Mouse (Mus musculus) midbrain, embryonic 12.5 days (tissue): Measurements from ENCODE around the gene Rbbp8nl. TPM values are rescaled to one million over a fixed set of nuclear protein-coding genes. Genes with fewer than 3 reads are reported as not detected.

Experiments
- ATAC-seq: fragments of 200-750 bp; cut with Nextera tagmentation; 2 replicates; pipeline ENCODE4 v1.8.0; 2017; ENCODE audit warnings: low read depth, moderate TSS enrichment, moderate library complexity; ENCODE audit not compliant: low FRiP score
- H3K27ac ChIP-seq: fragments of 300-500 bp; sonication (generic); replicated peaks from 2 replicates; pipeline ENCODE4 v1.5.1; 2016; ENCODE audit warnings: mild to moderate bottlenecking
- H3K27me3 ChIP-seq: fragments of 300-500 bp; sonication (generic); 2 replicates; pipeline ENCODE4 v1.6.1; 2016; ENCODE audit warnings: mild to moderate bottlenecking
- H3K36me3 ChIP-seq: fragments of 300-500 bp; sonication (generic); 2 replicates; pipeline ENCODE4 v1.6.1; 2016
- H3K4me1 ChIP-seq: fragments of 300-500 bp; sonication (generic); 2 replicates; pipeline ENCODE4 v1.6.1; 2016
- H3K4me2 ChIP-seq: fragments of 300-500 bp; sonication (generic); replicated peaks from 2 replicates; pipeline ENCODE4 v1.6.1; 2016; ENCODE audit warnings: mild to moderate bottlenecking, moderate library complexity
- H3K4me3 ChIP-seq: fragments of 300-500 bp; sonication (generic); 2 replicates; pipeline ENCODE4 v1.5.1; 2016; ENCODE audit warnings: mild to moderate bottlenecking
- H3K9ac ChIP-seq: fragments of 300-500 bp; sonication (generic); replicated peaks from 2 replicates; pipeline ENCODE4 v1.6.1; 2016; ENCODE audit warnings: mild to moderate bottlenecking, moderate library complexity
- H3K9me3 ChIP-seq: fragments of 300-500 bp; sonication (generic); 2 replicates; pipeline ENCODE4 v1.6.1; 2016; ENCODE audit warnings: mild to moderate bottlenecking
- WGBS: fragments of 180-500 bp; shearing (Covaris S2); methylation state at CpG from one replicate; pipeline ENCODE4 v1.1.7; 2016; 5-methylcytosine and 5-hydroxymethylcytosine counted together
- polyA plus RNA-seq: library from polyadenylated mRNA; unstranded; fragments of >200 nt; fragmentation: Nextera tagmentation; extraction: Ambion mirVana; gene quantifications from 2 replicates; pipeline ENCODE4 v1.2.1, GENCODE M21; 2016

Rbbp8nl gene
- polyA plus RNA-seq, 1 experiment from 2014 or later, result 0.08 TPM

GRCm38 (mm10) chr2:180277773-180278320 is 11.8 kb downstream of the Rbbp8nl start:
- ATAC-seq, result no peak
- peaks cover 15% of the 10 kb centered on the region for H3K4me1 ChIP-seq
- no peak overlapping the region for H3K9ac ChIP-seq
- 72% methylated on average over 8 of the region's 8 CpGs for WGBS
- H3K9me3 ChIP-seq, result no peaks in the 10 kb centered on the region
- no peak overlapping the region for H3K4me3 ChIP-seq
- no peak overlapping the region for H3K27ac ChIP-seq
- H3K36me3 ChIP-seq, result no peaks in the 10 kb centered on the region
- H3K4me2 ChIP-seq, result no peak overlapping the region
- H3K27me3 ChIP-seq, result peaks cover 28% of the 10 kb centered on the region

DNA sequence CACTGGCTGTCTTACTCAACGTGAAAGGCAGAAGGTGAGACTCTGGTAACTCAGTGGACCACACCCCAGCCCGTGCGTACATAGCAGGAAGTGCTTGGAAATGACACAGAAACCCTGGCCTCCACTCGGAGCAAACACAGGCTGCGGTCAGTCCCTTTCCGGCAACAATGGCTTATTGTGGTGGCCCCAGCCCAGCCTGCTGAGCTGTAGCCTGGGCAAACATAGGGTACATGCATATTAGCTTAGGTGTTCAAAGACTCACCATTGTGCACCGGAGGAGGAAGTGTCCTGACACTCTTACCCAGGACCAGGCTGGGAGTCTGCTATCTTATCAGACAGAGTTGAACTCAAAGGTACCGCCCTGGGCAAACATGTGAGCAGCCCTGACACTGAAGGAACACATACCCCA is 12.8 kb downstream of the Rbbp8nl start:
- H3K27ac ChIP-seq, result no peak overlapping the region
- no peak overlapping the region for H3K4me3 ChIP-seq
- no peaks in the 10 kb centered on the region for H3K9me3 ChIP-seq
- no peak overlapping the region for H3K9ac ChIP-seq
- no peak overlapping the region for H3K4me2 ChIP-seq
- H3K4me1 ChIP-seq, result peaks cover 25% of the 10 kb centered on the region
- H3K27me3 ChIP-seq, result peaks cover 28% of the 10 kb centered on the region
- ATAC-seq, result no peak
- WGBS, result 69% methylated on average over 8 of the region's 8 CpGs
- no peaks in the 10 kb centered on the region for H3K36me3 ChIP-seq

GRCm38 (mm10) chr2:180276385-180276784 is 13.3 kb downstream of the Rbbp8nl start:
- H3K9ac ChIP-seq, result no peak overlapping the region
- WGBS, result 61% methylated on average over 4 of the region's 4 CpGs
- H3K4me2 ChIP-seq, result no peak overlapping the region
- H3K4me3 ChIP-seq, result no peak overlapping the region
- H3K36me3 ChIP-seq, result no peaks in the 10 kb centered on the region
- peaks cover 28% of the 10 kb centered on the region for H3K27me3 ChIP-seq
- H3K4me1 ChIP-seq, result peaks cover 29% of the 10 kb centered on the region
- H3K27ac ChIP-seq, result no peak overlapping the region
- no peaks in the 10 kb centered on the region for H3K9me3 ChIP-seq
- ATAC-seq, result no peak

- H3K4me1 ChIP-seq, result peaks cover 34% of the 10 kb centered on the region
- H3K9me3 ChIP-seq, result no peaks in the 10 kb centered on the region
- H3K36me3 ChIP-seq, result no peaks in the 10 kb centered on the region
- H3K27me3 ChIP-seq, result peaks cover 28% of the 10 kb centered on the region
- H3K4me2 ChIP-seq, result no peak overlapping the region; the same call in 1 of the 2 replicates
- no peak overlapping the region for H3K27ac ChIP-seq
- peak; percentile 17; the same call in 1 of the 2 replicates for ATAC-seq
- no peak overlapping the region for H3K4me3 ChIP-seq
- WGBS, result 0% methylated on average over 8 of the region's 8 CpGs
- H3K9ac ChIP-seq, result no peak overlapping the region
These were observed 13.8 kb downstream of the Rbbp8nl start for GRCm38 (mm10) chr2:180275836-180276235.

DNA sequence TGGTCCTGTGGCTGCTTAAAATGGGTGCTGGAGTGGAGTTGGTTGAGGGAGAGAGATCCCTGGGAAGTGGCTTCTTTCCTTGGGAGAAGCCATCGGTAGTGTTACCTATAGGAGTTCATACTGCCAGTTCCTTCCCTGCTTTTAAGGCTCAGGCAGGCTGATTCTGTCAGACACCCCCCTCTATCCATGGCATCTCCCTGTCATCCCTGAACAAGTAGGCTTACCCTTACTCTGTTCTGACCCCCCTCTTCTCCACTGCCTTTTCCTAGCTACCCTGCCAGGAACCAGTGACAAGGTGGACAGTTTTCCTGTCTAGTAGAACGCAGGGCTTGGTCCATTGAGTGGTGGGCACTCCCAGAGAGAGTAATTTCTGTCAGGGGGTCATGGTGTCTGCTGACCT is 15.2 kb downstream of the Rbbp8nl start:
- whole genome bisulfite sequencing, result 79% methylated on average over 2 of the region's 2 CpGs
- Histone ChIP-seq H3K27ac (no peak overlapping the region), H3K9me3 (no peaks in the 10 kb centered on the region), H3K4me1 (peaks cover 41% of the 10 kb centered on the region), H3K4me3 (no peak overlapping the region), H3K9ac (no peak overlapping the region), H3K27me3 (peaks cover 28% of the 10 kb centered on the region), H3K36me3 (peaks cover 11% of the 10 kb centered on the region), H3K4me2 (no peak overlapping the region)
- ATAC-seq, result no peak

GRCm38 (mm10) chr2:180273394-180274244 is 16.1 kb downstream of the Rbbp8nl start, which contains the start of gene Cables2:
Cables2 (minus strand) TSS chr2:180273496.
- Histone ChIP-seq H3K36me3 (peaks cover 17% of the 10 kb centered on the region), H3K4me1 (peaks cover 41% of the 10 kb centered on the region), H3K4me3 (peak within 1 kb of the TSS; percentile 79), H3K9ac (peak within 1 kb of the TSS; percentile 93), H3K4me2 (peak within 1 kb of the TSS; percentile 98), H3K27ac (peak within 1 kb of the TSS; percentile 66; the same call in 1 of the 2 replicates), H3K27me3 (peaks cover 28% of the 10 kb centered on the region), H3K9me3 (no peaks in the 10 kb centered on the region)
- ATAC-seq, result peak; percentile 96
- WGBS, result 9% methylated on average over 59 of the region's 68 CpGs

GRCm38 (mm10) chr2:180272884-180273321 is 16.8 kb downstream of the Rbbp8nl start:
- peaks cover 28% of the 10 kb centered on the region for H3K27me3 ChIP-seq
- peaks cover 23% of the 10 kb centered on the region for H3K36me3 ChIP-seq
- under 1% methylated on average over 37 of the region's 37 CpGs for WGBS
- peaks cover 43% of the 10 kb centered on the region for H3K4me1 ChIP-seq
- H3K4me2 ChIP-seq, result peak overlapping the region; percentile 98
- H3K27ac ChIP-seq, result peak overlapping the region; percentile 66; the same call in 1 of the 2 replicates
- H3K9me3 ChIP-seq, result no peaks in the 10 kb centered on the region
- peak overlapping the region; percentile 93 for H3K9ac ChIP-seq
- H3K4me3 ChIP-seq, result peak overlapping the region; percentile 79
- peak; percentile 28 for ATAC-seq

DNA sequence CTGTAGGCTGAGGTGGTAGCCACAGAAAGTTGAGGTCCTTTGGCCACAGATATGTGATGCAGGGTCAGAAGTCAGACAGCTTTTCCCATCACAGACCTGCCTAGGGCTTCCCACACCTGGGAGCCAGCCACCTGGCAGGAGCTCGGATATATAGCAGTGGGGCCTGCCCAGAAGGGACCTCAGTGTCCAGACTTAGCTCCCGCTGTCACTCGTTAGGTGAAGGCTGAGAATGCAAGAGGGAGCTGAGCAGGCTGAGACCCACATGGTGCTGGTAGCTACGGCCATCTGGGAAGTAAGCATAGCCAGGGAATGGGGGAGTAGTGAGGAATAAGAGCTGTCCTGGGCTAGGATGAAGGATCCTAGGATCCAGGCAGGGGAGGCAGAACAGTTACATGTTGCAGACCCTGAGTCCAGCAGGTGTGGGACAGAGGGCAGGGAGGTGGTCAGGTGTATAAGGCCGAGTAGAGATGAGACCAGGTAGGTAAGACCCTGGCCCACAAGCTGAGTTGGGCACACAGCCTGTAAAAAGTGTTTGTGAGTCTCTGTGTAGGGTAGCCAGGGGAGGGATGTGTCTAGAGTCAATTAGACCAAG is 17.8 kb downstream of the Rbbp8nl start:
- peaks cover 25% of the 10 kb centered on the region for H3K27me3 ChIP-seq
- whole genome bisulfite sequencing, result 80% methylated on average over 5 of the region's 5 CpGs
- H3K9me3 ChIP-seq, result no peaks in the 10 kb centered on the region
- peak overlapping the region; percentile 79 for H3K4me3 ChIP-seq
- H3K36me3 ChIP-seq, result peaks cover 32% of the 10 kb centered on the region
- H3K9ac ChIP-seq, result peak overlapping the region; percentile 93; the same call in 1 of the 2 replicates
- H3K27ac ChIP-seq, result no peak overlapping the region
- peaks cover 43% of the 10 kb centered on the region for H3K4me1 ChIP-seq
- H3K4me2 ChIP-seq, result peak overlapping the region; percentile 98
- no peak for ATAC-seq

GRCm38 (mm10) chr2:180270537-180271255 is 19.0 kb downstream of the Rbbp8nl start:
- Histone ChIP-seq H3K4me3 (no peak overlapping the region), H3K36me3 (peaks cover 44% of the 10 kb centered on the region), H3K4me1 (peaks cover 34% of the 10 kb centered on the region), H3K9me3 (no peaks in the 10 kb centered on the region), H3K27ac (no peak overlapping the region), H3K9ac (no peak overlapping the region), H3K27me3 (peaks cover 20% of the 10 kb centered on the region), H3K4me2 (no peak overlapping the region)
- 83% methylated on average over 7 of the region's 7 CpGs for WGBS
- no peak for ATAC-seq

DNA sequence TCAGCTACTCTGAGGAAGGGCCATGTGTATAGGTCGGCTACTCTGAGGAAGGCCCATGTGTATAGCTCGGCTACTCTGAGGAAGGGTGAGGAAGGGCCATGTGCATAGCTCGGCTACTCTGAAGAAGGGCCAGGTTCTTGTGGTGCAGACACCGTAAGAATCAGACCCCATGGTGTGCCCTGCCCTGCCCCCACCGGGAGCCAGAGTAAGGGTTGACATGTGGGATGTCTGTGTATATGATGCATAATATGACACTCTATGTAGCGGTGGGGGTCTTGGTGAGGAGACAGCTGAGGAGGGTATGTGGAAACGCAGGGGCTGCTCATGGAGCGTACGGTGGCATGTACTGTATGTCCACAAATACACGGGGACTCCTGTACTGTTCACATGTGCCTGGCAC is 20.4 kb downstream of the Rbbp8nl start:
- Histone ChIP-seq H3K36me3 (peaks cover 46% of the 10 kb centered on the region), H3K9ac (no peak overlapping the region), H3K4me3 (no peak overlapping the region), H3K4me2 (no peak overlapping the region), H3K27me3 (peaks cover 6% of the 10 kb centered on the region), H3K9me3 (no peaks in the 10 kb centered on the region), H3K4me1 (peaks cover 34% of the 10 kb centered on the region), H3K27ac (no peak overlapping the region)
- no peak for ATAC-seq
- 91% methylated on average over 10 of the region's 10 CpGs for WGBS

- H3K4me2 ChIP-seq, result no peak overlapping the region
- peaks cover 60% of the 10 kb centered on the region for H3K36me3 ChIP-seq
- ATAC-seq, result no peak
- H3K4me1 ChIP-seq, result peaks cover 30% of the 10 kb centered on the region
- peak overlapping the region; percentile 20; the same call in 1 of the 2 replicates for H3K27ac ChIP-seq
- no peaks in the 10 kb centered on the region for H3K9me3 ChIP-seq
- H3K4me3 ChIP-seq, result no peak overlapping the region
- 72% methylated on average over 2 of the region's 2 CpGs for WGBS
- no peaks in the 10 kb centered on the region for H3K27me3 ChIP-seq
- H3K9ac ChIP-seq, result no peak overlapping the region
These were observed 21.7 kb downstream of the Rbbp8nl start for GRCm38 (mm10) chr2:180267955-180268354.
